Mouse (Mus musculus) cerebellum, adult 11-12 months (tissue): ENCODE measurements around the gene Slc9a8.

Experiments used
- DNase-seq: peaks from one replicate; pipeline ENCODE4 v3.0.0; 2022

The Slc9a8 gene

DNA sequence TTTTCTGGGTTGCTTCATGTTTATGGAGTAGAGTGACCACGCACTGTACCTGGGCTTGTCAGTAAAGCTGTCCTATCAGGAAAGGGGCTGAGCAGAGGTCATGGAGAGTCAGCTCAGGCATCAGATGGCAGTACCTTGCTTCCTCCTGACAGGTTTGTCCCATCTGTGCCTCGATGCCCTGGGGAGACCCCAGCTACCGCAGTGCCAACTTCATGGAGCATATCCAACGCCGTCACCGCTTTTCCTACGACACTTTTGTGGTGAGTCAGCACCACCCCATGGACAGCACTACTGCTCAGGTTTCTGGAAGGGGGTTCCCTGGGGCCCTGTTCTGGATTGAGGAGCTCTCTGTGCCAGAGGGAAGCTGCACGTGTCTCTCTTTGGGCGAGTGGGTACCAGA lies 90.9 kb downstream of the Slc9a8 start:
- no peak for DNase-seq

DNA sequence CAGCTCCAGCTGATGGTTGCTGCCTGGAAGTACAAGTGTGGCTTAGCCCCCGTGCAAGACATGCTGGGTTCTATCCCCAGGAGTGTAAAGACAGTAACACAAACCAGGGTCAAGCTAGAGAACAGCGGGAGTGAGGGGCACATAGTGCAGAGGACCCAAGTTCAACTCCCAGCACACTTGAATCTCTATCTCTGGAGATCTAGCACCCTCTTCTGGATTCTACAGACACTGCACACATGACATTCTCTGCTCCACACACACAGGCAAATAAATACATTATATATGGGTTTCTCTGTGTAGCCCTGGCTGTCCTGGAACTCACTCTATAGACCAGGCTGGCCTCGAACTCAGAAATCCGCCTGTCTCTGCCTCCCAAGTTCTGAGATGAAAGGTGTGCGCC lies 91.5 kb downstream of the Slc9a8 start:
- no peak for DNase-seq

DNA sequence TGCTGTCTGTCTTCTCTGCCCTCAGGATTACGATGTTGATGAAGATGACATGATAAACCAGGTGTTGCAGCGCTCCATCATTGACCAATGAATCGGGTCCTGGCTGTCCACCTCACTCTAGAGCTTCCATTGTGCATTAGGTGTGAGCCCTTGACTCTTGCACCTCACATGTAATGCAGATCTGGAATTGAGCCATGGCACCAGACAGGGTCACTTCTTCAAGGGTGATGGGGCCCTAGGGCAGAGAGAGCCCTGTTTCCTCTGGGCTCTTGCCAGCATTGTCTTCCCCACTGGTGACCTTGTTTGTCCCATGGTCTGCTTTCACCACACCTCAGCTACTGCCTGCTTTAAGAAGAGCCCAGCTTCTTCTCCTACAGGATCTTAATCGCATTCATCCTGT lies 93.1 kb downstream of the Slc9a8 start:
- DNase-seq: no peak

DNA sequence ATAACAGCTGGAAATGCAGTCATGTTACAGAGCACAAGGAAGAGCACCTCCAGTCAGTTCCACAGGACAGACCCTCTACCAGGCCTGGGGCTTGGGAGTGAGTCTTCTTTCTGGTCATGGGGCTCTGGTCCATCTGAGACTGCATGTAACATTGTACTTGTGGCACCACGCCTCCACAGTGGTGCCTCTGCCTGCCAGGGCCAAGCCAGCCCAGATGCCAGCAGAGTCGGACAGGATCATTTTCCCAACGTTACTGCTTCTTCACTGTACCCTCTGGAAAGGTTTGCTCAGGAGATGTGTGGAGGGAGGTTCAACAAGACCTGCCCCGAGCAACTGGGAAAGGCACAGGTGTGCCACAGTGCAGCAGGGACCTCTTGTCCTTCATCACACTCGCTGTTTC lies 94.2 kb downstream of the Slc9a8 start:
- no peak for DNase-seq

DNA sequence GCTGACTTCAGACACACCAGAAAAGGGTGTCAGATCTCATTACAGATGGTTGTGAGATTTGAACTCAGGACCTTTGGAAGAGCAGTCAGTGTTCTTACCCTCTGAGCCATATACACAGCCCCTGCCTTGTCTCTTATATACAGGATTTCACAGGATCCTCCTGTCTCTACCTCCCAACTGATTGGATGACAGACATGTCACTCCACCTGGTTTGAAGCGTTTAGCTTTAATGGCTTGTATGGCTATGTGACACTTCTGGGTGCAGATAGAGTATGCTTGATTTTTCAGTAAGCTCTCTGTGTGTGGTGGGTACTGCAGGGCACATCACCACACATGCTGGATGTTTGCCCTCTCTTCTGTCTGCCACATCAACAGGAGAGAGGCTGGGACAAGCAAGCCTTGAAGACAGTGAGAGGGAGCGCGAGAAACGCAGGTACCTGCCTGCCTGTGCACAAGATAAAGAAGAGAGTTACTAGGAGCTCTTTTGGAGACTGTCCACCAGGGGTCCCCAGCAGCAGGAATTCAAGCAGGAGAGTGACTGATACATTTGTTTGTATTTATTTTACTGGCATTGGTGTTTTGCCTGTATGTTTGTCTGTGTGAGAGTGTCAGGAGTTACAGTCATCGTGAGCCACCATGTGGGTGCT lies 98.2 kb downstream of the Slc9a8 start:
- no peak for DNase-seq
